Mouse (Mus musculus): ENCODE data around the gene Tapbp. TPM values are rescaled to one million over a fixed set of nuclear protein-coding genes. Genes with fewer than 3 reads are reported as not detected.
A peak's percentile ranks its signal among the peaks of the same experiment; 100 is the strongest.
"Not testable (repeated sequence)": the region's sequence is repeated elsewhere in the genome, so short reads cannot be mapped to it uniquely, and the experiment has no call there.

Gene Tapbp
- total RNA-seq, 1 experiment: 39.4 TPM

- Histone ChIP-seq H3K27ac (ENCODE audit: insufficient read depth, low read depth, low read length, poor library complexity, severe bottlenecking) (no peak overlapping the region), H3K9ac (ENCODE audit: insufficient read depth, low read depth, low read length, poor library complexity, severe bottlenecking) (no peak overlapping the region), H3K9me3 (ENCODE audit: control insufficient read depth, insufficient read depth, low read depth, low read length) (no peaks in the 10 kb centered on the region), H3K4me1 (ENCODE audit: control insufficient read depth in 2 of 2, insufficient read depth in 2 of 2, low read length in 2 of 2, poor library complexity in 1 of 2) (peaks cover 0 to 9% of the 10 kb centered on the region in 2 experiments; a peak in 1 of 4 replicates), H3K4me3 (ENCODE audit: insufficient read depth in 1 of 2, low read depth in 1 of 2, low read length in 2 of 2, poor library complexity in 1 of 2, severe bottlenecking in 1 of 2) (no peak overlapping the region), H3K36me3 (ENCODE audit: control insufficient read depth, insufficient read depth, low read length, poor library complexity, severe bottlenecking) (peaks cover 55% of the 10 kb centered on the region)
- no peak for DNase-seq (ENCODE audit: low read depth, low spot score)
- TF ChIP-seq ZC3H11A (IDR thresholded peaks at IDR 0.05; ENCODE audit: borderline replicate concordance, low read depth, low read length): no peak
- no peak for TF ChIP-seq CHD2 (IDR thresholded peaks at IDR 0.05; ENCODE audit: low read depth, low read length)
- TF ChIP-seq MAFK (IDR thresholded peaks at IDR 0.05; ENCODE audit: insufficient read depth, low read depth, low read length): no peak
- no peak for TF ChIP-seq ZNF384 (IDR thresholded peaks at IDR 0.05; ENCODE audit: low read depth, low read length)
- TF ChIP-seq HCFC1 (IDR thresholded peaks at IDR 0.05; ENCODE audit: borderline replicate concordance, insufficient read depth, low read length): no peak
- in situ Hi-C loops (cut with MboI; ENCODE audit: low sequenced_read_pairs in 2 of 2, unreplicated experiment in 2 of 2): no loop called here
Observed at GRCm38 (mm10) chr17:33948090-33948904, 32.6 kb downstream of the Tapbp start.

GRCm38 (mm10) chr17:33948905-33949537 lies 33.3 kb downstream of the Tapbp start:
- Histone ChIP-seq H3K27ac (ENCODE audit: insufficient read depth, low read depth, low read length, poor library complexity, severe bottlenecking) (no peak overlapping the region), H3K36me3 (ENCODE audit: control insufficient read depth, insufficient read depth, low read length, poor library complexity, severe bottlenecking) (peaks cover 56% of the 10 kb centered on the region), H3K9me3 (ENCODE audit: control insufficient read depth, insufficient read depth, low read depth, low read length) (no peaks in the 10 kb centered on the region), H3K4me1 (ENCODE audit: control insufficient read depth in 2 of 2, insufficient read depth in 2 of 2, low read length in 2 of 2, poor library complexity in 1 of 2) (peaks cover 0 to 9% of the 10 kb centered on the region in 2 experiments; a peak in 1 of 4 replicates), H3K4me3 (ENCODE audit: insufficient read depth in 1 of 2, low read depth in 1 of 2, low read length in 2 of 2, poor library complexity in 1 of 2, severe bottlenecking in 1 of 2) (no peak overlapping the region), H3K9ac (ENCODE audit: insufficient read depth, low read depth, low read length, poor library complexity, severe bottlenecking) (no peak overlapping the region)
- no peak for DNase-seq (ENCODE audit: low read depth, low spot score)
- in situ Hi-C loops (cut with MboI; ENCODE audit: low sequenced_read_pairs in 2 of 2, unreplicated experiment in 2 of 2): no loop called here
- no peak for TF ChIP-seq CHD2 (IDR thresholded peaks at IDR 0.05; ENCODE audit: low read depth, low read length)
- TF ChIP-seq HCFC1 (IDR thresholded peaks at IDR 0.05; ENCODE audit: borderline replicate concordance, insufficient read depth, low read length): no peak
- TF ChIP-seq ZNF384 (IDR thresholded peaks at IDR 0.05; ENCODE audit: low read depth, low read length): no peak
- TF ChIP-seq ZC3H11A (IDR thresholded peaks at IDR 0.05; ENCODE audit: borderline replicate concordance, low read depth, low read length): no peak
- TF ChIP-seq MAFK (IDR thresholded peaks at IDR 0.05; ENCODE audit: insufficient read depth, low read depth, low read length): no peak

- TF ChIP-seq HCFC1 (IDR thresholded peaks at IDR 0.05; ENCODE audit: borderline replicate concordance, insufficient read depth, low read length) (no peak), CHD2 (IDR thresholded peaks at IDR 0.05; ENCODE audit: low read depth, low read length) (no peak), MAFK (IDR thresholded peaks at IDR 0.05; ENCODE audit: insufficient read depth, low read depth, low read length) (no peak), ZC3H11A (IDR thresholded peaks at IDR 0.05; ENCODE audit: borderline replicate concordance, low read depth, low read length) (no peak), ZNF384 (IDR thresholded peaks at IDR 0.05; ENCODE audit: low read depth, low read length) (no peak)
- no peak overlapping the region for H3K27ac ChIP-seq (ENCODE audit: insufficient read depth, low read depth, low read length, poor library complexity, severe bottlenecking)
- DNase-seq (ENCODE audit: low read depth, low spot score): no peak
- peak overlapping the region; percentile 76; the same call in 1 of the 2 replicates for H3K9ac ChIP-seq (ENCODE audit: insufficient read depth, low read depth, low read length, poor library complexity, severe bottlenecking)
- H3K4me3 ChIP-seq (ENCODE audit: insufficient read depth in 1 of 2, low read depth in 1 of 2, low read length in 2 of 2, poor library complexity in 1 of 2, severe bottlenecking in 1 of 2): peak overlapping the region in 1 of 2 experiments; percentile 63; a peak in 1 of 4 replicates
- in situ Hi-C loops (cut with MboI; ENCODE audit: low sequenced_read_pairs in 2 of 2, unreplicated experiment in 2 of 2): no loop called here
- H3K9me3 ChIP-seq (ENCODE audit: control insufficient read depth, insufficient read depth, low read depth, low read length): no peaks in the 10 kb centered on the region
- H3K36me3 ChIP-seq (ENCODE audit: control insufficient read depth, insufficient read depth, low read length, poor library complexity, severe bottlenecking): peaks cover 57% of the 10 kb centered on the region
- H3K4me1 ChIP-seq (ENCODE audit: control insufficient read depth in 2 of 2, insufficient read depth in 2 of 2, low read length in 2 of 2, poor library complexity in 1 of 2): peaks cover 0 to 10% of the 10 kb centered on the region in 2 experiments; a peak in 1 of 4 replicates
Observed at GRCm38 (mm10) chr17:33950131-33950625, 34.5 kb downstream of the Tapbp start.

GRCm38 (mm10) chr17:33951021-33951946 lies 35.6 kb downstream of the Tapbp start, which contains the start of gene B3galt4:
Gene B3galt4 (minus strand): TSS chr17:33951488.
- in situ Hi-C loops (cut with MboI; ENCODE audit: low sequenced_read_pairs in 2 of 2, unreplicated experiment in 2 of 2): no loop called here
- Histone ChIP-seq H3K4me1 (ENCODE audit: control insufficient read depth in 2 of 2, insufficient read depth in 2 of 2, low read length in 2 of 2, poor library complexity in 1 of 2) (peaks cover 0 to 10% of the 10 kb centered on the region in 2 experiments; a peak in 1 of 4 replicates), H3K4me3 (ENCODE audit: insufficient read depth in 1 of 2, low read depth in 1 of 2, low read length in 2 of 2, poor library complexity in 1 of 2, severe bottlenecking in 1 of 2) (peak within 1 kb of the TSS; percentile 35 to 96), H3K9me3 (ENCODE audit: control insufficient read depth, insufficient read depth, low read depth, low read length) (no peaks in the 10 kb centered on the region), H3K27ac (ENCODE audit: insufficient read depth, low read depth, low read length, poor library complexity, severe bottlenecking) (peak within 1 kb of the TSS; percentile 74), H3K36me3 (ENCODE audit: control insufficient read depth, insufficient read depth, low read length, poor library complexity, severe bottlenecking) (peaks cover 55% of the 10 kb centered on the region), H3K9ac (ENCODE audit: insufficient read depth, low read depth, low read length, poor library complexity, severe bottlenecking) (peak within 1 kb of the TSS; percentile 76)
- peak; percentile 77 for DNase-seq (ENCODE audit: low read depth, low spot score)
- TF ChIP-seq CHD2 (IDR thresholded peaks at IDR 0.05; ENCODE audit: low read depth, low read length) (peak; percentile 16; the same call in 1 of the 2 replicates), ZNF384 (IDR thresholded peaks at IDR 0.05; ENCODE audit: low read depth, low read length) (no peak), HCFC1 (IDR thresholded peaks at IDR 0.05; ENCODE audit: borderline replicate concordance, insufficient read depth, low read length) (peak; percentile 56; the same call in 1 of the 2 replicates)

GRCm38 (mm10) chr17:33952015-33952414 lies 36.3 kb downstream of the Tapbp start:
- DNase-seq (ENCODE audit: low read depth, low spot score); H3K9me3 ChIP-seq (ENCODE audit: control insufficient read depth, insufficient read depth, low read depth, low read length); in situ Hi-C loops (cut with MboI; ENCODE audit: low sequenced_read_pairs in 2 of 2, unreplicated experiment in 2 of 2): not testable (repeated sequence)
- Histone ChIP-seq H3K27ac (ENCODE audit: insufficient read depth, low read depth, low read length, poor library complexity, severe bottlenecking) (peak overlapping the region; percentile 25; the same call in 1 of the 2 replicates), H3K4me3 (ENCODE audit: insufficient read depth in 1 of 2, low read depth in 1 of 2, low read length in 2 of 2, poor library complexity in 1 of 2, severe bottlenecking in 1 of 2) (peak overlapping the region; percentile 35 to 96), H3K9ac (ENCODE audit: insufficient read depth, low read depth, low read length, poor library complexity, severe bottlenecking) (peak overlapping the region; percentile 38; the same call in 1 of the 2 replicates), H3K4me1 (ENCODE audit: control insufficient read depth in 2 of 2, insufficient read depth in 2 of 2, low read length in 2 of 2, poor library complexity in 1 of 2) (peaks cover 0 to 10% of the 10 kb centered on the region in 2 experiments; a peak in 1 of 4 replicates), H3K36me3 (ENCODE audit: control insufficient read depth, insufficient read depth, low read length, poor library complexity, severe bottlenecking) (peaks cover 50% of the 10 kb centered on the region)
